Mouse (Mus musculus) spleen, postnatal 36 days (tissue): ENCODE measurements around the gene Rnf181.

ENCODE experiments used
- DNase-seq, 2 experiments: peaks; one replicate each; pipeline ENCODE4 v3.0.0; 2022; ENCODE audit warnings: low spot score in 2 of 2, mixed read lengths in 1 of 2

Rnf181 gene

GRCm38 (mm10) chr6:72329019-72329418 lies 37.7 kb downstream of the Rnf181 start:
- no peak for DNase-seq

GRCm38 (mm10) chr6:72326274-72326673 lies 40.5 kb downstream of the Rnf181 start:
- peak; percentile 29 to 40 for DNase-seq

- DNase-seq, result no peak
Measured at GRCm38 (mm10) chr6:72323786-72324508, 42.8 kb downstream of the Rnf181 start.

- DNase-seq, result no peak
Measured at GRCm38 (mm10) chr6:72322936-72323335, 43.8 kb downstream of the Rnf181 start.

GRCm38 (mm10) chr6:72319019-72319418 lies 47.7 kb downstream of the Rnf181 start:
- DNase-seq, result no peak

GRCm38 (mm10) chr6:72318440-72318839 lies 48.3 kb downstream of the Rnf181 start:
- DNase-seq, result no peak

- no peak for DNase-seq
Measured at GRCm38 (mm10) chr6:72316044-72316443, 50.7 kb downstream of the Rnf181 start.

GRCm38 (mm10) chr6:72315384-72315783 lies 51.4 kb downstream of the Rnf181 start:
- no peak for DNase-seq

GRCm38 (mm10) chr6:72313124-72313867 lies 53.5 kb downstream of the Rnf181 start:
- DNase-seq, result no peak

GRCm38 (mm10) chr6:72312198-72312597 lies 54.6 kb downstream of the Rnf181 start:
- no peak for DNase-seq
